20 mouse cellular contexts compared by ENCODE assay signal in the genomic region with DNA sequence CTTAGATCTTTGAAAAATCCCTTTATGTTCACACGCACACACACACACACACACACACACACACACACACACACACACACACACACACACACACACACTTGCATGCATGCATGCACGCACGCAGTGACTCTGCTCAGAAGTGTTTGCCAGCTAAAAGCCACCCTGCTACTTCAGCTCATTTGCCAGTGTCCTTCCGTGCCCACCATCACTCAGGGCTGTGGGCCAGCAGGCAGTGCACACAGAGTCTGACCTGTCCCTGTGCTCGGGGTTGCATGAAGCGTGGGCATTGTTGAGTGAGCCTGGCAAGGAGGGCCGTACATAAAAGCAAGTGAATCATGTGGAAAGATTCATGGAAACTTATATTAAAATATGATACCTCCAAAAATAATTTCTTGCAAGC. TPM values are rescaled to one million over a fixed set of nuclear protein-coding genes. Genes with fewer than 3 reads are reported as not detected.
DNase-seq lines count a peak whose midpoint lies in the region; ATAC-seq and TF ChIP-seq lines count a peak whose summit lies in the region.
"Had no signal": no experiment of that assay in that cellular context is flagged by ENCODE, and none has a peak within 500 bp of the region (broad histone marks: within the 10 kb centered on the region; RNA-seq: fewer than 3 reads in every experiment).

No protein-coding gene starts in this region.

- no peak for TF ChIP-seq CTCF in hindbrain, postnatal 0 days (IDR thresholded peaks at IDR 0.05; ENCODE audit: low read depth)

- H3K4me3 ChIP-seq in hindbrain, postnatal 0 days (ENCODE audit: low read length), result no peak overlapping the region
- H3K4me3 ChIP-seq in hindbrain, embryonic 12.5 days, result no peak overlapping the region
- H3K4me3 ChIP-seq in embryonic facial prominence, embryonic 15.5 days (replicated peaks), result no peak overlapping the region
- H3K4me3 ChIP-seq: heart, embryonic 13.5 days; liver, embryonic 12.5 days; midbrain, embryonic 10.5 days; neural tube, embryonic 13.5 days had no signal

- no peaks in the 10 kb centered on the region for H3K36me3 ChIP-seq in hindbrain, postnatal 0 days (ENCODE audit: insufficient read depth, low read length)
- no peaks in the 10 kb centered on the region for H3K36me3 ChIP-seq in hindbrain, embryonic 12.5 days
- no peaks in the 10 kb centered on the region for H3K36me3 ChIP-seq in embryonic facial prominence, embryonic 15.5 days
- H3K36me3 ChIP-seq: heart, embryonic 13.5 days; liver, embryonic 12.5 days; midbrain, embryonic 10.5 days; neural tube, embryonic 13.5 days had no signal

- peak; percentile 77; the same call in 1 of the 2 replicates for ATAC-seq in hindbrain, postnatal 0 days
- ATAC-seq in hindbrain, embryonic 12.5 days (ENCODE audit: low FRiP score), result no peak
- no peak for ATAC-seq in embryonic facial prominence, embryonic 15.5 days (ENCODE audit: insufficient number of reproducible peaks, low FRiP score, low TSS enrichment, low read depth)
- ATAC-seq: intestine, embryonic 16.5 days; liver, embryonic 12.5 days had no signal

- no peak overlapping the region for H3K4me2 ChIP-seq in hindbrain, postnatal 0 days (ENCODE audit: low read depth, low read length)
- no peak overlapping the region for H3K4me2 ChIP-seq in hindbrain, embryonic 12.5 days (replicated peaks)
- H3K4me2 ChIP-seq in embryonic facial prominence, embryonic 15.5 days (replicated peaks), result no peak overlapping the region
- H3K4me2 ChIP-seq: heart, embryonic 13.5 days; liver, embryonic 12.5 days; lung, embryonic 14.5 days; neural tube, embryonic 13.5 days had no signal

- DNase-seq in cerebellum, postnatal 4 days (ENCODE audit: low spot score in 2 of 2), result peak; percentile 30 to 36
- DNase-seq in cerebellum, adult 8-10 months, result no peak
- DNase-seq in hindbrain, postnatal 0 days (ENCODE audit: low spot score), result peak; percentile 41
- DNase-seq in Muller cell, postnatal 12 days (ENCODE audit: inconsistent ontology term), result peak; percentile 43
- no peak for DNase-seq in adrenal gland, postnatal 10 days
- DNase-seq: adrenal gland, postnatal 14 days; heart, postnatal 36 days; kidney, postnatal 10 days; lung, embryonic 14.5 days; lung, postnatal 4 days; right cerebral cortex, postnatal 25 days; thymus, postnatal 14 days had no signal

- no peaks in the 10 kb centered on the region for H3K27me3 ChIP-seq in hindbrain, postnatal 0 days (ENCODE audit: insufficient read depth, low read length)
- H3K27me3 ChIP-seq in hindbrain, embryonic 12.5 days, result no peaks in the 10 kb centered on the region
- no peaks in the 10 kb centered on the region for H3K27me3 ChIP-seq in embryonic facial prominence, embryonic 15.5 days
- H3K27me3 ChIP-seq: heart, embryonic 13.5 days; liver, embryonic 12.5 days; neural tube, embryonic 13.5 days had no signal

- H3K4me1 ChIP-seq in hindbrain, postnatal 0 days (ENCODE audit: insufficient read depth, low read length), result no peaks in the 10 kb centered on the region
- no peaks in the 10 kb centered on the region for H3K4me1 ChIP-seq in hindbrain, embryonic 12.5 days
- H3K4me1 ChIP-seq in embryonic facial prominence, embryonic 15.5 days, result peaks cover 4% of the 10 kb centered on the region
- H3K4me1 ChIP-seq: liver, embryonic 12.5 days; midbrain, embryonic 10.5 days; neural tube, embryonic 13.5 days had no signal

- 50% methylated on average over 7 of the region's 7 CpGs for WGBS in hindbrain, postnatal 0 days
- 90% methylated on average over 6 of the region's 7 CpGs for WGBS in hindbrain, embryonic 12.5 days
- 66% methylated on average over 7 of the region's 7 CpGs for WGBS in embryonic facial prominence, embryonic 15.5 days

- H3K9me3 ChIP-seq in hindbrain, postnatal 0 days (ENCODE audit: low read length), result no peaks in the 10 kb centered on the region
- no peaks in the 10 kb centered on the region for H3K9me3 ChIP-seq in hindbrain, embryonic 12.5 days (replicated peaks)
- no peaks in the 10 kb centered on the region for H3K9me3 ChIP-seq in embryonic facial prominence, embryonic 15.5 days (replicated peaks)
- H3K9me3 ChIP-seq: heart, embryonic 13.5 days; liver, embryonic 12.5 days; midbrain, embryonic 10.5 days; neural tube, embryonic 13.5 days had no signal

- no peak overlapping the region for H3K9ac ChIP-seq in hindbrain, postnatal 0 days (replicated peaks; ENCODE audit: low read length)
- H3K9ac ChIP-seq in hindbrain, embryonic 12.5 days, result no peak overlapping the region
- H3K9ac ChIP-seq in embryonic facial prominence, embryonic 15.5 days, result no peak overlapping the region
- H3K9ac ChIP-seq: heart, embryonic 13.5 days; liver, embryonic 12.5 days; lung, embryonic 14.5 days; neural tube, embryonic 13.5 days had no signal

- H3K27ac ChIP-seq in hindbrain, postnatal 0 days, result no peak overlapping the region
- no peak overlapping the region for H3K27ac ChIP-seq in hindbrain, embryonic 12.5 days
- H3K27ac ChIP-seq in embryonic facial prominence, embryonic 15.5 days (replicated peaks), result peak overlapping the region; percentile 60
- H3K27ac ChIP-seq: heart, embryonic 13.5 days; liver, embryonic 12.5 days; midbrain, embryonic 10.5 days; neural tube, embryonic 13.5 days; stomach, postnatal 0 days had no signal

RNA-seq across cellular contexts. Expression of a gene that starts 49.2 kb away (rescaled TPM):
- total RNA-seq in hindbrain, postnatal 0 days (2014; rRNA removed), result 18.1 and 22.3 TPM in 2 replicates
- 34.9 and 35.9 TPM in 2 replicates for polyA plus RNA-seq in hindbrain, postnatal 0 days (2015; fragmentation: Nextera tagmentation; extraction: Ambion mirVana)
- polyA plus RNA-seq in hindbrain, embryonic 12.5 days (2016; fragmentation: Nextera tagmentation; extraction: Ambion mirVana), result 49.1 and 54.6 TPM in 2 replicates
- 68.8 and 84.8 TPM in 2 replicates for polyA plus RNA-seq in embryonic facial prominence, embryonic 15.5 days (2015; fragmentation: Nextera tagmentation; extraction: Ambion mirVana)
- total RNA-seq in adrenal gland, postnatal 10 days (2021), result 10 to 100 TPM; 15.6 to 17.6 TPM

Comparison
In these comparisons a context has a peak if more than half of its experiments do, and no peak if none do; other contexts are left out.
1. DNase-seq: peak in cerebellum, postnatal 4 days (2 of 2), hindbrain, postnatal 0 days (single experiment) and Muller cell, postnatal 12 days (single experiment); none in cerebellum, adult 8-10 months (single experiment) and adrenal gland, postnatal 10 days (single experiment).